Mouse (Mus musculus): ENCODE results near the gene Cmtm7. TPM values are rescaled to one million over a fixed set of nuclear protein-coding genes. Genes with fewer than 3 reads are reported as not detected.

The Cmtm7 gene
- total RNA-seq, 2 experiments from 2014 or later = 4.2 to 5.8 TPM

DNA sequence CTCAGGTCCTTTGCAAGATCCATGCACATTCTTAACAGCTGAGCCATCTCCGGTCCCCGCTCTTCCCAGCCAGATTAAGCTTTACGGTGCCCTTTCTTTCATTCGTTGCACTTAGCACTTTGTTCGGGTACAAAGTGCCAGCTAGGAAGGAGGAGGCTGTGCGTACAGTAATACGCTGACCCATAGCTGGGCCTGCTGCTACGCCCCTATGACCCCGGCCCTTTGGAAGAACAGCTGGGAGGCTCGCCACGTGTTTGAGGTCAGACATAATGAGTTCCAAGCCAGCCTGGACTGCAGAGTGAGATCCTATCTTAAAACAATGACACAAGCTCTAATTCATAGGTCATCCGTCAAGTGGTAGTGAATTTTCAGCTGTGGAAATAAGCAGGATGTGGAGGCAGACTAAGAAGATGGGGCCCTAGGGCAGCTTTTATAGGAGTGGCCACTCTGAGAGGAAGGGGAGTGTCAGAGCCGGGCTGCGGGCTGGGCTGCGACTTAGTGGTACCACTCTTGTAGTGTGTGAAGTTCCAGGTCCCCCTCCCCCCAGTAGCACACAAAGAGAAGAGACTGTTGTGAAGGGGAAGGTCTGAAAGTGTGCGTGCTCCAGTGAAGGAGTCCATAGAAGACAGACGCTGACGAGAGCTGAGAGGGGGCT, 64.9 kb downstream of the Cmtm7 start:
- no peak for DNase-seq

DNA sequence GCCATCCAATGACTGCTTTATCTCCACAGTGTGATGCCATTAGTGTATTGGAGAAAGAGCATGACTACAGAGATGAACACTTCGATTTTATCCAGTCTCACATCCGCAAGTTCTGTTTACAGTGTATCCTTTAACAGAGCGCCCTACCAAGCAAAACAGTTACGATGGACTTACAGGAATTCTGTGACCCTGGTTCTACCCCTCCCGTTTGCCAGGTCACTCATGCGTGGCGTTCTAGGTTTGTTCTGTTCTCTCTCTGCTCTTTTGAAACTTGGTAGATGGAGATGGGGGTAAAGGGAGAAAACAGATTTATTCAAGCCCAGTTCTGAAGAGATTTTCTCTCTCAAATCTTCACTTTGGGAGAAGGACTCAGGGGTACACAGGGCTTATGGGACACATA, 68.2 kb downstream of the Cmtm7 start:
- DNase-seq = no peak

DNA sequence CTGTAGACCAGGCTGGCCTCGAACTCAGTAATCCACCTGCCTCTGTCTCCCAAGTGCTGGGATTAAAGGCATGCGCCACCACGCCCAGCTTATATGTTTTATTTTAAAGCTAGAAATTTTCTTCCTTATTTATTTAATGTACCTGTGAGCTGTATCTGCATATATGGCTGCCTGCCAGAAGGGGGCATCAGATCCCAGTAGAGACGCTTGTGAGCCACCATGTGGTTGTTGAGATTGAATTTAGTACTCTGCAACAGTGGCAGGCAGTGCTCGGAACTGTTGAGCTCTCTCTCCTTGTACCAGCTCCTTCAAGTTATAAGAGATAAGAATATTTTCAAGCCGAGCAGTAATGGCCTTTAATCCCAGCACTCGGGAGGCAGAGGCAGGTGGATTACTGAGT, 71.3 kb downstream of the Cmtm7 start:
- DNase-seq = no peak

GRCm38 (mm10) chr9:114707805-114708204, 73.9 kb downstream of the Cmtm7 start:
- no peak for DNase-seq

Other genes with a start within 250 kb of the Cmtm7 start
- gene Trim71, start 217.5 kb downstream of the Cmtm7 start, total RNA-seq (2021) = not detected
- 10 to 100 TPM; 13.5 to 14.4 TPM for gene Cnot10, start 141.7 kb downstream of the Cmtm7 start, total RNA-seq (2021)
- gene Dync1li1, start 93.1 kb downstream of the Cmtm7 start, total RNA-seq (2021) = 10 to 100 TPM; 29.3 to 32.0 TPM
- 1 to 10 TPM; 7.9 to 8.1 TPM for gene Cmtm6, start 50.7 kb downstream of the Cmtm7 start, total RNA-seq (2021)
- gene Cmtm8, start 62.3 kb upstream of the Cmtm7 start, total RNA-seq (2021) = 1 to 10 TPM; 1.9 to 2.2 TPM
- 10 to 100 TPM; 17.6 to 18.4 TPM for gene Gpd1l, start 152.1 kb upstream of the Cmtm7 start, total RNA-seq (2021)
- gene Osbpl10, start 196.7 kb upstream of the Cmtm7 start, total RNA-seq (2021) = 1 to 10 TPM; 3.2 to 3.6 TPM
- 10 to 100 TPM; 11.9 to 22.3 TPM for gene Rps27rt, start 200.9 kb upstream of the Cmtm7 start, total RNA-seq (2021)